Mouse (Mus musculus) neural tube, embryonic 13.5 days (tissue): ENCODE data around the gene Trim80. TPM values are rescaled to one million over a fixed set of nuclear protein-coding genes. Genes with fewer than 3 reads are reported as not detected.

Source experiments
- ATAC-seq: fragments of 200-750 bp; cut with Nextera tagmentation; 2 replicates; pipeline ENCODE4 v1.8.0; 2017; ENCODE audit warnings: low read depth, mild to moderate bottlenecking, moderate TSS enrichment, moderate library complexity
- H3K27ac ChIP-seq: fragments of 300-500 bp; sonication (generic); replicated peaks from 2 replicates; pipeline ENCODE4 v1.5.1; 2015; ENCODE audit warnings: moderate library complexity, mild to moderate bottlenecking, inconsistent platforms
- H3K27me3 ChIP-seq: fragments of 300-500 bp; sonication (generic); 2 replicates; pipeline ENCODE4 v1.6.1; 2015; ENCODE audit warnings: mild to moderate bottlenecking, inconsistent platforms
- H3K36me3 ChIP-seq: fragments of 300-500 bp; sonication (generic); 2 replicates; pipeline ENCODE4 v1.6.1; 2015; ENCODE audit warnings: mild to moderate bottlenecking, inconsistent platforms
- H3K4me1 ChIP-seq: fragments of 300-500 bp; sonication (generic); replicated peaks from 2 replicates; pipeline ENCODE4 v1.6.1; 2015; ENCODE audit warnings: inconsistent platforms
- H3K4me2 ChIP-seq: fragments of 300-500 bp; sonication (generic); 2 replicates; pipeline ENCODE4 v1.6.1; 2015; ENCODE audit warnings: inconsistent platforms, mild to moderate bottlenecking, moderate library complexity
- H3K4me3 ChIP-seq: fragments of 300-500 bp; sonication (generic); 2 replicates; pipeline ENCODE4 v1.5.1; 2015; ENCODE audit warnings: mild to moderate bottlenecking, inconsistent platforms
- H3K9ac ChIP-seq: fragments of 300-500 bp; sonication (generic); 2 replicates; pipeline ENCODE4 v1.6.1; 2015; ENCODE audit warnings: moderate library complexity, mild to moderate bottlenecking, inconsistent platforms
- H3K9me3 ChIP-seq: fragments of 300-500 bp; sonication (generic); 2 replicates; pipeline ENCODE4 v1.6.1; 2016; ENCODE audit warnings: inconsistent platforms
- WGBS: fragments of 180-500 bp; shearing (Covaris S2); methylation state at CpG from one replicate; pipeline ENCODE4 v1.1.7; 2015; 5-methylcytosine and 5-hydroxymethylcytosine counted together
- polyA plus RNA-seq: library from polyadenylated mRNA; unstranded; fragments of >200 nt; fragmentation: Nextera tagmentation; extraction: Ambion mirVana; gene quantifications from 2 replicates; pipeline ENCODE4 v1.2.1, GENCODE M21; 2015

Trim80 gene
- polyA plus RNA-seq, 1 experiment from 2014 or later: not detected

DNA sequence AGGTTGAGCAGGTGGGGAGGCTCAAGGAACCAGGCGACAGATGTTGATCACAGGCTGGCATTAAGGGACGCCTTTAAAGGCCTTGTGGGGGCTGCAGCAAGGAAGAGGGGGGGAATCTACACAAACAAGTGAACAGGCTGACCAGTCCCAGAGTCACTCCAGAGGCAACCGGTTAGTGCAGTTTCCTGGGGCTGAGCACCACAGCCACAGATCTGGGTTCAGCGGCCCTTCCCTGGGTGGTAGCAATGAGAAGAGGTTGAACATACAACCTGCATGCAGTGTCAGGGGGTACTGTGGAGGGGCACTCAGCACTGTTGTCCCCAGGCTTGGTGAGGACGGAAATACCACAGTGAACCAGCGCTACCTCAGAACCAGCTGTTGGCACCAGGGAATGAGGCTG is 7.0 kb upstream of the Trim80 start:
- Histone ChIP-seq H3K4me3 (no peak overlapping the region), H3K4me1 (peaks cover 18% of the 10 kb centered on the region), H3K9ac (no peak overlapping the region), H3K9me3 (no peaks in the 10 kb centered on the region), H3K4me2 (no peak overlapping the region), H3K27me3 (peaks cover 11% of the 10 kb centered on the region), H3K36me3 (peaks cover 46% of the 10 kb centered on the region), H3K27ac (no peak overlapping the region)
- no peak for ATAC-seq
- 84% methylated on average over 6 of the region's 6 CpGs for WGBS

DNA sequence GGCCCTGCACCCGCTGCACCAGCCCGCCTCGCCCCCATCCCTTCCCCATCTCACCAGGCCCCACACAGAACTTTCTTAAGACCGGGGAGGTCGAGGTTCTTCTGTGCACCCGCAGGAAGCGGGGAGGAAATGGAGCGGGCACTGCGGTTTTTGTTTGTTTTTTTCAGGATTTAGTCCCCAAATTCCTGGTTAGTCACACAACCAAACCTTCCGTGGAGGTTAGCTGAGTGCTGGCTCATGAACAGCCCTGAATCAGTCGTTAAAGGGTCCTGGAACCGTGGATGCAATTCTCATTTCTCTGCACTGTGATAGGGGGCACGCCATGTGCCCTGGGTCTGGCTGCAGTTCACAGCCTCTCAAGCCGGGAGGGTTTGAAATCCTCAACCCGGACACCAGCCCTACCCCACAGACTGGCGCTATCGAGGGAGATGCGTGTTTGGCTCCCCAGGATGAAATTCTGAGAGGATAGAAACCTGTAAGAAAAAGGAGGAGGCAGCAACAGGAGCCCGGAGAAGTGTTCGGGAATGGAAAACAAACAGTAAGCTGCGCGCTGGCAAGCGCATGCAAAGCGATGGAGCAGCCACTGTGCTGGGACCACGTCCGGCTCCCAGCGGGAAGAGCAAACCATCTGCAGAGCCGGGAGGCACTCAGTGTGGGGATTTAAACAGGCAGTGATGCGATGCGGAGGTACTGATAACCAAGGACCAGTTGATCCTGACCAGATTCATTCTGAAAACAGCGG is 4.6 kb upstream of the Trim80 start:
- Histone ChIP-seq H3K9ac (peak overlapping the region; percentile 66), H3K4me2 (peak overlapping the region; percentile 54), H3K36me3 (peaks cover 24% of the 10 kb centered on the region), H3K9me3 (0 out of 2 replicates have a peak, but pooled peaks cover 10% of the 10 kb centered on the region), H3K27ac (peak overlapping the region; percentile 38; the same call in 1 of the 2 replicates), H3K4me1 (peaks cover 18% of the 10 kb centered on the region), H3K27me3 (peaks cover 11% of the 10 kb centered on the region), H3K4me3 (peak overlapping the region; percentile 30)
- ATAC-seq: no peak
- WGBS: 5% methylated on average over 31 of the region's 31 CpGs

DNA sequence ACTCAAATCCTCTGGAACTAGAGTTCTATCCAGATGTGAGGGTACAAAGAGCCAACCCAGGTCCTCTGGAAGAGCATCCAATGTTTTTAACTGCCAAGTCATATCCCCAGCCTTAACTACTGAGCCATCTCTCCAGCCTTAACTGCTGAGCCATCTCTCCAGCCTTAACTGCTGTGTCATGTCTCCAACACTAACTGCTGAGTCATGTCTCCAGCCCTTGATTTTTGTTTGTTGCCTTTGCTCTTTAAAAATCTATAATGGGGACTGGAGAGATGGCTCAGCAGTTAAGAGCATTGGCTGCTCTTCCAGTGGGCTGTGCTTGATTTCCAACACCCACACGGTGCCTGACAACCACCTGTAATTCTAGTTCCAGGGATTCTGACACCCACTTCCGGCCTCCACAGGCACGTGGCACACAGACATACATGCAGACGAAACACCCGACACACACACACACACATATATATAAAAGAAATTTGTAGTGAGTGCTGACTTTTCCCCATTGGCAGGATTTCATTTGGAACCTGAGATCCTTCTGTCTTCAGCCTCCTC is 2.7 kb upstream of the Trim80 start:
- Histone ChIP-seq H3K4me2 (no peak overlapping the region), H3K36me3 (peaks cover 5% of the 10 kb centered on the region; the same call in 1 of the 2 replicates), H3K9me3 (0 out of 2 replicates have a peak, but pooled peaks cover 10% of the 10 kb centered on the region), H3K4me3 (no peak overlapping the region), H3K4me1 (peaks cover 18% of the 10 kb centered on the region), H3K27ac (no peak overlapping the region), H3K27me3 (peaks cover 11% of the 10 kb centered on the region), H3K9ac (no peak overlapping the region)
- WGBS: 85% methylated on average over 5 of the region's 5 CpGs
- no peak for ATAC-seq

DNA sequence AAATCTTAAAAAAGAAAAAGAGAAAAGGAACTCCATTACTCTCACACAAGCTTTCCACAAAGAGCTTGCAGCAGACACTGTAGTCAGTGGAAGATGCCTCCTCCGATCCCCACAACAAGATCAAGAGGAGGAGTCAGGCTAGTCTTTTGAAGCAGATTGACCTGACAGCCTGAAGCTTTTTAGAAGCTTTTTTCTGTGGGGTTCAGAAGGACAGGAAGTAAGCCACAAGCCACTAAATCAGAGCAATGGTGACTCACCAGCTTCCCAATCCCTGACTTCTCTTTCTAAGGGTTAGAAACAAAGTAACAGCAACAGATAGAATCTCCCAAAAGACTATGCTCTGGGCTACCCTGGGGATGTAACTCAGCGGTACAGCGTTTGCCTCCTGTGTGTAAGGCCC is 1.0 kb upstream of the Trim80 start:
- Histone ChIP-seq H3K4me2 (no peak overlapping the region), H3K4me1 (peaks cover 18% of the 10 kb centered on the region), H3K27me3 (peaks cover 11% of the 10 kb centered on the region), H3K36me3 (no peaks in the 10 kb centered on the region), H3K27ac (no peak overlapping the region), H3K9me3 (0 out of 2 replicates have a peak, but pooled peaks cover 10% of the 10 kb centered on the region), H3K4me3 (no peak overlapping the region), H3K9ac (no peak overlapping the region)
- WGBS: 89% methylated on average over 3 of the region's 3 CpGs
- ATAC-seq: no peak

GRCm38 (mm10) chr11:115441417-115441816 is 1.1 kb downstream of the Trim80 start:
- no peak overlapping the region for H3K9ac ChIP-seq
- H3K4me2 ChIP-seq: no peak overlapping the region
- ATAC-seq: no peak
- H3K27ac ChIP-seq: no peak overlapping the region
- H3K9me3 ChIP-seq: 0 out of 2 replicates have a peak, but pooled peaks cover 10% of the 10 kb centered on the region
- no peak overlapping the region for H3K4me3 ChIP-seq
- H3K27me3 ChIP-seq: peaks cover 4% of the 10 kb centered on the region; the same call in 1 of the 2 replicates
- H3K36me3 ChIP-seq: no peaks in the 10 kb centered on the region
- whole genome bisulfite sequencing: 44% methylated on average over 15 of the region's 15 CpGs
- H3K4me1 ChIP-seq: peaks cover 3% of the 10 kb centered on the region

DNA sequence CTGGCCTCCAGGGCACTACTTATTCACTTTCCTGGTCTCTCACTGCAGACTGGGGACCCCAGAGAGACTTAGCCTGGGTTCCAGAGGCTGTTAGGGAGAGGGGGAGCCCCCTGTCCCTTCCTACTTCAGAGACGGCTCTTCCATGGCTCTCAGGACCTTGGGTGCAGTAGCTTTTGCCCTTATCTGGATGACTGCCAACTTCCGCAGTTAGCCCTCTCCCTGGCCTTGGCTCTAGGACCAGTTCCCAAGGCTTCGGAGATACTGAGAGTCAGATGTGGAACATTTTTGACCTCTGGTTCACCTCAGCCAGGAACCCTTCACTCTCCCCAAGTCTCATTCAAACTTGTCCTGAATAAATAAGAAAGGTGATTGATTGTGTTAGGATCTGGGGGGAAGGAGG is 6.6 kb downstream of the Trim80 start:
- Histone ChIP-seq H3K9me3 (no peaks in the 10 kb centered on the region), H3K4me2 (no peak overlapping the region), H3K4me1 (no peaks in the 10 kb centered on the region), H3K36me3 (no peaks in the 10 kb centered on the region), H3K4me3 (no peak overlapping the region), H3K27ac (no peak overlapping the region), H3K27me3 (no peaks in the 10 kb centered on the region), H3K9ac (no peak overlapping the region)
- no peak for ATAC-seq
- 67% methylated on average over 3 of the region's 3 CpGs for WGBS

GRCm38 (mm10) chr11:115447321-115447885 is 7.1 kb downstream of the Trim80 start:
- Histone ChIP-seq H3K4me3 (no peak overlapping the region), H3K4me2 (no peak overlapping the region), H3K36me3 (no peaks in the 10 kb centered on the region), H3K4me1 (no peaks in the 10 kb centered on the region), H3K9ac (no peak overlapping the region), H3K9me3 (no peaks in the 10 kb centered on the region), H3K27me3 (no peaks in the 10 kb centered on the region), H3K27ac (no peak overlapping the region)
- 88% methylated on average over 11 of the region's 11 CpGs for WGBS
- ATAC-seq: no peak

DNA sequence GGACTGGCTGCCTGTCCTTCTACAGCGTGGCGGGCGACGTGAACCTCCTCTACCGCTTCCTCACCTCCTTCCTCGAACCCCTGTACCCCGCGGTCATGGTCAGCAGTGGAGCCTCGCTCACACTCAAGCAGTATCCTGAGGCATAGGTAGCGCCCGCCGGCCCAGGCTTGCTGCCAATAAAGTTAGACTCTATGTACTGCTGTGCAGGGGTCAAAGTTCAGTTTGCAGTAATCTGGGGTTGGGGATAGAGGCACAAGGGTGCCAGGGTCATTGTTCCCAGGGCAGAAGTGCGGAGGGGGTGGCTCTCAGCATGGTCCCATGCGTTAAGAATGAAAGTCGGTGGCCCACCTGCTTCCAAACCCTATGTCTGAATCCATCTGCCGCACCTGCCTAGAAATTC is 7.7 kb downstream of the Trim80 start:
- no peak overlapping the region for H3K4me2 ChIP-seq
- no peak overlapping the region for H3K4me3 ChIP-seq
- no peak overlapping the region for H3K27ac ChIP-seq
- no peaks in the 10 kb centered on the region for H3K36me3 ChIP-seq
- H3K27me3 ChIP-seq: no peaks in the 10 kb centered on the region
- WGBS: 87% methylated on average over 16 of the region's 16 CpGs
- no peaks in the 10 kb centered on the region for H3K9me3 ChIP-seq
- ATAC-seq: no peak
- H3K9ac ChIP-seq: no peak overlapping the region
- H3K4me1 ChIP-seq: no peaks in the 10 kb centered on the region

GRCm38 (mm10) chr11:115448998-115449397 is 8.7 kb downstream of the Trim80 start:
- 52% methylated on average over 7 of the region's 7 CpGs for WGBS
- ATAC-seq: no peak
- Histone ChIP-seq H3K9ac (no peak overlapping the region), H3K36me3 (no peaks in the 10 kb centered on the region), H3K27me3 (no peaks in the 10 kb centered on the region), H3K4me2 (no peak overlapping the region), H3K9me3 (no peaks in the 10 kb centered on the region), H3K4me3 (no peak overlapping the region), H3K4me1 (no peaks in the 10 kb centered on the region), H3K27ac (no peak overlapping the region)

GRCm38 (mm10) chr11:115450176-115450575 is 9.8 kb downstream of the Trim80 start:
- no peak for ATAC-seq
- no peak overlapping the region for H3K4me3 ChIP-seq
- 84% methylated on average over 7 of the region's 7 CpGs for WGBS
- no peak overlapping the region for H3K9ac ChIP-seq
- no peak overlapping the region for H3K27ac ChIP-seq
- H3K4me1 ChIP-seq: no peaks in the 10 kb centered on the region
- no peaks in the 10 kb centered on the region for H3K27me3 ChIP-seq
- no peaks in the 10 kb centered on the region for H3K36me3 ChIP-seq
- H3K9me3 ChIP-seq: no peaks in the 10 kb centered on the region
- no peak overlapping the region for H3K4me2 ChIP-seq

DNA sequence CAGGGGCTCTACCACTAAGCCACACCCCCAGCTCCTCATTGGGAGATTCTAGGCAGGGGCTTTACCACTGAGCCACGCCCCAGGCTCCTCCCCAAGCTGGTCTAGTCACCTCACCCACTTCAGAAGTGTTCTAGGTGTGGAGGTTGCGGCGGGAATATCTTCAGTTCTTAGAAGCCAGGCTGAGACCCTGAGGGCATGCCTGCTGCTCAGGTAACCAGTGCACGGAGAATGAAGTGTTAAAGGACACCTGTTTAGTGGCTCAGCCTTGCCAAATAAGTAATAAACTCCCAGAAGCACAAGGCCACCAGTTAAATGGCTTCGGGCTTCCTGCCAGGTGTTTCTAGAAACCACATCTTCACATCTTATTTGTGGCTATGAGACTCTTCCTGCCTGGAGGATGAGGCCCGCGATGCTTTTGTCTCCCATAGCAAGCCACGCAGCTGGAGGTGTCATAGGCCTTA is 11.5 kb downstream of the Trim80 start:
- H3K4me1 ChIP-seq: no peaks in the 10 kb centered on the region
- no peak overlapping the region for H3K4me3 ChIP-seq
- no peak overlapping the region for H3K4me2 ChIP-seq
- 82% methylated on average over 8 of the region's 8 CpGs for WGBS
- no peak overlapping the region for H3K27ac ChIP-seq
- H3K9ac ChIP-seq: no peak overlapping the region
- no peak for ATAC-seq
- H3K36me3 ChIP-seq: no peaks in the 10 kb centered on the region
- no peaks in the 10 kb centered on the region for H3K27me3 ChIP-seq
- no peaks in the 10 kb centered on the region for H3K9me3 ChIP-seq

DNA sequence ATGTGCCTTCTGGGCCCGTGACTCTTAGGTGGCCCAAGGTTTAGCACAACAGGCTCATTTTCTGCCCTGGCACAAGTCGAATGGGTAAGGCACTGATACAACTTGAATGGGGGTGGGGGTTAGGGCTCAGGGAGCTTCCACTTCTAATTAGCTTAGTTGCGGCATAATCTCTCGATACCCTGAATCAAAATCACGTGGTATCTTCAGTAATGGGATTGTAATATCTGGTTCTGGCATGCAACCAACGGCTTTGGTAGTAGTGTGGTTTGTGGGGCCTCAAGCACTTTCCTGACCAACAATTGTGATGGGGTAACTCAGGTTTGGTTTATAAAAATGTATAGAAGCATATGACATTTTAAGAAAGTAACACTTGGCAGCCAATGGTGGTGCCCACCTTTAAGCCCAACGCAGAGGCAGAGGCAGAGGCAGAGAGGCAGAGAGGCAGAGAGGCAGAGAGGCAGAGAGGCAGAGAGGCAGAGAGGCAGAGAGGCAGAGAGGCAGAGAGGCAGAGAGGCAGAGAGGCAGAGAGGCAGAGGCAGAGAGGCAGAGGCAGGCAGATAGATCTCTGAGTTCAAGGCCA is 12.0 kb downstream of the Trim80 start:
- no peak for ATAC-seq
- no peaks in the 10 kb centered on the region for H3K36me3 ChIP-seq
- no peak overlapping the region for H3K4me3 ChIP-seq
- no peak overlapping the region for H3K27ac ChIP-seq
- H3K4me1 ChIP-seq: peaks cover 2% of the 10 kb centered on the region; the same call in 1 of the 2 replicates
- H3K9ac ChIP-seq: no peak overlapping the region
- 84% methylated on average over 7 of the region's 7 CpGs for WGBS
- H3K4me2 ChIP-seq: no peak overlapping the region
- H3K9me3 ChIP-seq: no peaks in the 10 kb centered on the region
- no peaks in the 10 kb centered on the region for H3K27me3 ChIP-seq
